Mouse (Mus musculus): ENCODE data around the gene Piezo1.

GRCm38 (mm10) chr8:122574667-122575251 lies 23.6 kb upstream of the Piezo1 start:
- TF ChIP-seq CTCF (IDR thresholded peaks at IDR 0.05; ENCODE audit: extremely low read depth, insufficient read depth, low read length) (no peak), POLR2A (IDR thresholded peaks at IDR 0.05; ENCODE audit: extremely low read depth, insufficient read depth, low read length) (no peak)
